Mouse (Mus musculus): ENCODE measurements around the gene Nrxn2.

- no peak for TF ChIP-seq POLR2A (IDR thresholded peaks at IDR 0.05; ENCODE audit: borderline replicate concordance, extremely low read depth, low read depth, low read length)
- no peak for TF ChIP-seq CTCF (IDR thresholded peaks at IDR 0.05; ENCODE audit: insufficient read depth, low read length)
Observed at GRCm38 (mm10) chr19:6393637-6394036, 24.9 kb upstream of the Nrxn2 start.

Data from lung, adult 2 months (tissue).